Mouse (Mus musculus): ENCODE results near the gene Nfatc3. TPM values are rescaled to one million over a fixed set of nuclear protein-coding genes. Genes with fewer than 3 reads are reported as not detected.

Gene Nfatc3
- total RNA-seq, 2 experiments from 2014 or later, result 20.1 to 22.4 TPM

Other genes starting within 250 kb of the Nfatc3 start
- 10 to 100 TPM; 14.6 to 20.5 TPM for gene Ranbp10, start 231.5 kb upstream of the Nfatc3 start, total RNA-seq (2021)
- not detected for gene Tsnaxip1, start 231.1 kb upstream of the Nfatc3 start, total RNA-seq (2021)
- 1 to 10 TPM; 1.2 to 1.7 TPM for gene Cenpt, start 205.6 kb upstream of the Nfatc3 start, total RNA-seq (2021)
- gene Thap11, start 203.7 kb upstream of the Nfatc3 start, total RNA-seq (2021), result 10 to 100 TPM; 19.3 to 19.5 TPM
- gene Nutf2, start 198.3 kb upstream of the Nfatc3 start, total RNA-seq (2021), result 10 to 100 TPM; 47.7 to 79.5 TPM
- gene Edc4, start 178.0 kb upstream of the Nfatc3 start, total RNA-seq (2021), result 10 to 100 TPM; 17.5 to 18.4 TPM
- gene Nrn1l, start 165.3 kb upstream of the Nfatc3 start, total RNA-seq (2021), result not detected
- gene Pskh1, start 158.4 kb upstream of the Nfatc3 start, total RNA-seq (2021), result 10 to 100 TPM in 1 of 2 experiments, 1 to 10 TPM in 1; 10.0 to 10.7 TPM
- gene Ctrl, start 125.0 kb upstream of the Nfatc3 start, total RNA-seq (2021), result not detected
- 10 to 100 TPM; 19.1 to 22.1 TPM for gene Psmb10, start 120.4 kb upstream of the Nfatc3 start, total RNA-seq (2021)
- gene Lcat, start 115.5 kb upstream of the Nfatc3 start, total RNA-seq (2021), result under 1 TPM; 0.46 to 0.80 TPM
- 10 to 100 TPM; 11.5 to 14.4 TPM for gene Slc12a4, start 92.7 kb upstream of the Nfatc3 start, total RNA-seq (2021)
- gene Dpep3, start 79.4 kb upstream of the Nfatc3 start, total RNA-seq (2021), result not detected
- 10 to 100 TPM in 1 of 2 experiments, 1 to 10 TPM in 1; 8.7 to 10.6 TPM for gene Dus2, start 67.5 kb upstream of the Nfatc3 start, total RNA-seq (2021)
- gene Dpep2nb, start 52.9 kb upstream of the Nfatc3 start, total RNA-seq (2021), result not detected
- gene Ddx28, start 47.0 kb upstream of the Nfatc3 start, total RNA-seq (2021), result 1 to 10 TPM; 8.3 to 9.0 TPM
- gene Esrp2, start 78.1 kb downstream of the Nfatc3 start, total RNA-seq (2021), result under 1 TPM in 1 of 2 experiments, not detected in 1; 0.46 TPM
- 1 to 10 TPM; 2.9 to 3.8 TPM for gene Pla2g15, start 91.6 kb downstream of the Nfatc3 start, total RNA-seq (2021)
- gene Slc7a6, start 110.0 kb downstream of the Nfatc3 start, total RNA-seq (2021), result 1 to 10 TPM; 7.9 to 8.6 TPM
- gene Slc7a6os, start 152.1 kb downstream of the Nfatc3 start, total RNA-seq (2021), result 1 to 10 TPM; 8.6 to 9.3 TPM
- gene Prmt7, start 152.1 kb downstream of the Nfatc3 start, total RNA-seq (2021), result 10 to 100 TPM; 22.9 to 23.3 TPM